Mouse (Mus musculus): Measurements from ENCODE around the gene Gckr.
"Not testable (repeated sequence)": the region's sequence is repeated elsewhere in the genome, so short reads cannot be mapped to it uniquely, and the experiment has no call there.

Gckr gene

GRCm38 (mm10) chr5:31295606-31296141 is 1.6 kb upstream of the Gckr start, which contains the start of gene Fndc4:
Gene Fndc4 (minus strand): TSS chr5:31296080.
- peak; percentile 58 for DNase-seq

- DNase-seq: no peak
These were observed 738 bp downstream of the Gckr start for GRCm38 (mm10) chr5:31297981-31298380.

- DNase-seq: no peak
These were observed 1.2 kb downstream of the Gckr start for GRCm38 (mm10) chr5:31298486-31298885.

- DNase-seq: no peak
These were observed 4.6 kb downstream of the Gckr start for GRCm38 (mm10) chr5:31301866-31302265.

GRCm38 (mm10) chr5:31303093-31303492 is 5.8 kb downstream of the Gckr start:
- DNase-seq: no peak

GRCm38 (mm10) chr5:31312806-31313205 is 15.6 kb downstream of the Gckr start:
- DNase-seq: no peak

GRCm38 (mm10) chr5:31322776-31323175 is 25.5 kb downstream of the Gckr start:
- DNase-seq: no peak

- DNase-seq: no peak
These were observed 26.8 kb downstream of the Gckr start for GRCm38 (mm10) chr5:31324085-31324484.

GRCm38 (mm10) chr5:31326850-31327249 is 29.6 kb downstream of the Gckr start:
- no peak for DNase-seq

- peak; percentile 59 for DNase-seq
These were observed 31.0 kb downstream of the Gckr start for GRCm38 (mm10) chr5:31328255-31328654.

- DNase-seq: not testable (repeated sequence)
These were observed 60.3 kb downstream of the Gckr start for GRCm38 (mm10) chr5:31357586-31357985.

- no peak for DNase-seq
These were observed 63.7 kb downstream of the Gckr start for GRCm38 (mm10) chr5:31360955-31361354.

All from cerebellum, adult 8-10 months (tissue).